Mouse (Mus musculus): ENCODE data around the gene Gstm1. TPM values are rescaled to one million over a fixed set of nuclear protein-coding genes. Genes with fewer than 3 reads are reported as not detected.
A peak's percentile ranks its signal among the peaks of the same experiment; 100 is the strongest.
"Not testable (repeated sequence)": the region's sequence is repeated elsewhere in the genome, so short reads cannot be mapped to it uniquely, and the experiment has no call there.

Gstm1 gene
- total RNA-seq, 2 experiments from 2014 or later = 266 to 284 TPM

- Histone ChIP-seq H3K27ac (peak overlapping the region; percentile 44; the same call in 1 of the 2 replicates), H3K4me3 (no peak overlapping the region)
- no peak for DNase-seq (ENCODE audit: extremely low spot score in 1 of 2, low spot score in 2 of 2)
- TF ChIP-seq CTCF (IDR thresholded peaks at IDR 0.05) = no peak
- intact Hi-C loops (cut with DNase I) = no loop called here
Measured at GRCm38 (mm10) chr3:108014098-108014973, 3.4 kb downstream of the Gstm1 start.

- TF ChIP-seq CTCF (IDR thresholded peaks at IDR 0.05) = no peak
- peak; percentile 55 to 67 for DNase-seq (ENCODE audit: extremely low spot score in 1 of 2, low spot score in 2 of 2)
- Histone ChIP-seq H3K27ac (peak overlapping the region; percentile 84), H3K4me3 (peak overlapping the region; percentile 1; the same call in 1 of the 2 replicates)
- intact Hi-C loops (cut with DNase I) = no loop called here
Measured at GRCm38 (mm10) chr3:108013331-108013871, 4.4 kb downstream of the Gstm1 start.

GRCm38 (mm10) chr3:108011558-108011957, 6.2 kb downstream of the Gstm1 start:
- Histone ChIP-seq H3K4me3 (no peak overlapping the region), H3K27ac (no peak overlapping the region)
- TF ChIP-seq CTCF (IDR thresholded peaks at IDR 0.05) = no peak
- DNase-seq (ENCODE audit: extremely low spot score in 1 of 2, low spot score in 2 of 2) = no peak
- intact Hi-C loops (cut with DNase I) = no loop called here

- DNase-seq (ENCODE audit: extremely low spot score in 1 of 2, low spot score in 2 of 2) = no peak
- H3K27ac ChIP-seq = no peak overlapping the region
- TF ChIP-seq CTCF (IDR thresholded peaks at IDR 0.05) = no peak
- H3K4me3 ChIP-seq = no peak overlapping the region
- intact Hi-C loops (cut with DNase I) = no loop called here
Measured at GRCm38 (mm10) chr3:108010286-108010685, 7.5 kb downstream of the Gstm1 start.

GRCm38 (mm10) chr3:108002021-108002420, 15.8 kb downstream of the Gstm1 start:
- Histone ChIP-seq H3K27ac (no peak overlapping the region), H3K4me3 (no peak overlapping the region)
- intact Hi-C loops (cut with DNase I) = no loop called here
- no peak for TF ChIP-seq CTCF (IDR thresholded peaks at IDR 0.05)
- DNase-seq (ENCODE audit: extremely low spot score in 1 of 2, low spot score in 2 of 2) = no peak

GRCm38 (mm10) chr3:107999491-107999890, 18.3 kb downstream of the Gstm1 start:
- Histone ChIP-seq H3K4me3 (no peak overlapping the region), H3K27ac (no peak overlapping the region)
- intact Hi-C loops (cut with DNase I) = no loop called here
- TF ChIP-seq CTCF (IDR thresholded peaks at IDR 0.05) = no peak
- DNase-seq (ENCODE audit: extremely low spot score in 1 of 2, low spot score in 2 of 2) = no peak

- H3K27ac ChIP-seq = no peak overlapping the region
- intact Hi-C loops (cut with DNase I) = no loop called here
- TF ChIP-seq CTCF (IDR thresholded peaks at IDR 0.05) = no peak
- DNase-seq (ENCODE audit: extremely low spot score in 1 of 2, low spot score in 2 of 2) = no peak
- no peak overlapping the region for H3K4me3 ChIP-seq
Measured at GRCm38 (mm10) chr3:107998591-107998990, 19.2 kb downstream of the Gstm1 start.

GRCm38 (mm10) chr3:107996576-107996975, 21.2 kb downstream of the Gstm1 start:
- intact Hi-C loops (cut with DNase I) = no loop called here
- no peak overlapping the region for H3K27ac ChIP-seq
- H3K4me3 ChIP-seq = no peak overlapping the region
- no peak for DNase-seq (ENCODE audit: extremely low spot score in 1 of 2, low spot score in 2 of 2)
- TF ChIP-seq CTCF (IDR thresholded peaks at IDR 0.05) = no peak

GRCm38 (mm10) chr3:107995974-107996373, 21.8 kb downstream of the Gstm1 start:
- intact Hi-C loops (cut with DNase I); DNase-seq (ENCODE audit: extremely low spot score in 1 of 2, low spot score in 2 of 2); H3K4me3 ChIP-seq; H3K27ac ChIP-seq: not testable (repeated sequence)

GRCm38 (mm10) chr3:107986041-107986562, 31.7 kb downstream of the Gstm1 start, which contains the start of gene Gstm2:
Gene Gstm2 (minus strand): TSS chr3:107986453.
- Histone ChIP-seq H3K4me3 (no peak within 1 kb of the TSS), H3K27ac (no peak within 1 kb of the TSS)
- intact Hi-C loops (cut with DNase I) = no loop called here
- no peak for TF ChIP-seq CTCF (IDR thresholded peaks at IDR 0.05)
- DNase-seq (ENCODE audit: extremely low spot score in 1 of 2, low spot score in 2 of 2) = no peak

- H3K4me3 ChIP-seq; H3K27ac ChIP-seq; DNase-seq (ENCODE audit: extremely low spot score in 1 of 2, low spot score in 2 of 2); intact Hi-C loops (cut with DNase I): not testable (repeated sequence)
Measured at GRCm38 (mm10) chr3:107985141-107985540, 32.6 kb downstream of the Gstm1 start.

GRCm38 (mm10) chr3:107984471-107984870, 33.3 kb downstream of the Gstm1 start:
- no peak overlapping the region for H3K4me3 ChIP-seq
- DNase-seq (ENCODE audit: extremely low spot score in 1 of 2, low spot score in 2 of 2) = no peak
- intact Hi-C loops (cut with DNase I) = no loop called here
- H3K27ac ChIP-seq = no peak overlapping the region
- no peak for TF ChIP-seq CTCF (IDR thresholded peaks at IDR 0.05)
